Mouse (Mus musculus) cerebellum, postnatal 10 days (tissue): Measurements from ENCODE around the gene Trnau1ap.
"Not testable (repeated sequence)": the region's sequence is repeated elsewhere in the genome, so short reads cannot be mapped to it uniquely, and the experiment has no call there.

Source experiments
- DNase-seq, 2 experiments: peaks; one replicate each; pipeline ENCODE4 v3.0.0; 2021; ENCODE audit warnings: mixed read lengths in 2 of 2

Gene Trnau1ap

GRCm38 (mm10) chr4:132344403-132345134 is 15.2 kb upstream of the Trnau1ap start:
- DNase-seq = no peak

GRCm38 (mm10) chr4:132341451-132341850 is 12.1 kb upstream of the Trnau1ap start:
- DNase-seq = no peak

GRCm38 (mm10) chr4:132338943-132339342 is 9.6 kb upstream of the Trnau1ap start:
- peak; percentile 87 to 90 for DNase-seq

GRCm38 (mm10) chr4:132332880-132333279 is 3.5 kb upstream of the Trnau1ap start:
- no peak for DNase-seq

- no peak for DNase-seq
Observed at GRCm38 (mm10) chr4:132331960-132332359, 2.6 kb upstream of the Trnau1ap start.

GRCm38 (mm10) chr4:132329835-132330354 is 557 bp upstream of the Trnau1ap start:
- DNase-seq = no peak

- no peak for DNase-seq
Observed at GRCm38 (mm10) chr4:132328391-132328982, 851 bp downstream of the Trnau1ap start.

GRCm38 (mm10) chr4:132326481-132326880 is 2.9 kb downstream of the Trnau1ap start:
- no peak for DNase-seq

- DNase-seq = no peak
Observed at GRCm38 (mm10) chr4:132315711-132316110, 13.6 kb downstream of the Trnau1ap start.

GRCm38 (mm10) chr4:132312627-132313026 is 16.7 kb downstream of the Trnau1ap start:
- DNase-seq = no peak

- DNase-seq = no peak
Observed at GRCm38 (mm10) chr4:132311801-132312200, 17.5 kb downstream of the Trnau1ap start.

- DNase-seq = no peak
Observed at GRCm38 (mm10) chr4:132311209-132311608, 18.1 kb downstream of the Trnau1ap start.

- peak; percentile 64 to 65 for DNase-seq
Observed at GRCm38 (mm10) chr4:132309849-132310472, 19.4 kb downstream of the Trnau1ap start.

GRCm38 (mm10) chr4:132309140-132309848 is 20.0 kb downstream of the Trnau1ap start:
- peak in 1 of 2 experiments; percentile 31 for DNase-seq

- DNase-seq = peak; percentile 94 to 95
Observed at GRCm38 (mm10) chr4:132308437-132309139, 20.8 kb downstream of the Trnau1ap start.

- no peak for DNase-seq
Observed at GRCm38 (mm10) chr4:132306004-132306403, 23.3 kb downstream of the Trnau1ap start.

- no peak for DNase-seq
Observed at GRCm38 (mm10) chr4:132305276-132305675, 24.1 kb downstream of the Trnau1ap start.

- DNase-seq = not testable (repeated sequence)
Observed at GRCm38 (mm10) chr4:132303484-132303883, 25.9 kb downstream of the Trnau1ap start.

GRCm38 (mm10) chr4:132302939-132303479 is 26.3 kb downstream of the Trnau1ap start, which contains the start of gene Rab42:
TSS of gene Rab42 (minus strand) at chr4:132303385.
- DNase-seq = peak; percentile 66 to 69

- DNase-seq = no peak
Observed at GRCm38 (mm10) chr4:132301965-132302938, 27.1 kb downstream of the Trnau1ap start.

- peak; percentile 37 to 61 for DNase-seq
Observed at GRCm38 (mm10) chr4:132301486-132301885, 27.9 kb downstream of the Trnau1ap start.
